Mouse (Mus musculus) liver, embryonic 15.5 days (tissue): ENCODE data around the gene Pdlim3. TPM values are rescaled to one million over a fixed set of nuclear protein-coding genes. Genes with fewer than 3 reads are reported as not detected.
A peak's percentile ranks its signal among the peaks of the same experiment; 100 is the strongest.
"Not testable (repeated sequence)": the region's sequence is repeated elsewhere in the genome, so short reads cannot be mapped to it uniquely, and the experiment has no call there.

ENCODE experiments used
- ATAC-seq: fragments of 200-750 bp; cut with Nextera tagmentation; 2 replicates; pipeline ENCODE4 v1.8.0; 2017; ENCODE audit warnings: moderate number of reproducible peaks, mild to moderate bottlenecking, moderate library complexity; ENCODE audit not compliant: insufficient read depth
- H3K27ac ChIP-seq: fragments of 300-500 bp; sonication (generic); replicated peaks from 2 replicates; pipeline ENCODE4 v1.5.1; 2015; ENCODE audit warnings: mild to moderate bottlenecking, inconsistent platforms
- H3K27me3 ChIP-seq: fragments of 300-500 bp; sonication (generic); 2 replicates; pipeline ENCODE4 v1.6.1; 2015; ENCODE audit warnings: mild to moderate bottlenecking, inconsistent platforms
- H3K36me3 ChIP-seq: fragments of 300-500 bp; sonication (generic); replicated peaks from 2 replicates; pipeline ENCODE4 v1.6.1; 2015; ENCODE audit warnings: moderate library complexity, mild to moderate bottlenecking, inconsistent platforms
- H3K4me1 ChIP-seq: fragments of 300-500 bp; sonication (generic); replicated peaks from 2 replicates; pipeline ENCODE4 v1.6.1; 2015; ENCODE audit warnings: inconsistent platforms
- H3K4me2 ChIP-seq: fragments of 300-500 bp; sonication (generic); 2 replicates; pipeline ENCODE4 v1.6.1; 2015; ENCODE audit warnings: moderate library complexity, mild to moderate bottlenecking, inconsistent platforms
- H3K4me3 ChIP-seq: fragments of 300-500 bp; sonication (generic); replicated peaks from 2 replicates; pipeline ENCODE4 v1.5.1; 2015; ENCODE audit warnings: mild to moderate bottlenecking, inconsistent platforms
- H3K9ac ChIP-seq: fragments of 300-500 bp; sonication (generic); 2 replicates; pipeline ENCODE4 v1.6.1; 2015; ENCODE audit warnings: moderate library complexity, mild to moderate bottlenecking, inconsistent platforms
- H3K9me3 ChIP-seq: fragments of 300-500 bp; sonication (generic); replicated peaks from 2 replicates; pipeline ENCODE4 v1.6.1; 2016; ENCODE audit warnings: inconsistent platforms
- WGBS: fragments of 180-500 bp; shearing (Covaris S2); methylation state at CpG from one replicate; pipeline ENCODE4 v1.1.7; 2015; ENCODE audit warnings: mixed read lengths; ENCODE audit not compliant: insufficient replicate concordance; 5-methylcytosine and 5-hydroxymethylcytosine counted together
- polyA plus RNA-seq: library from polyadenylated mRNA; unstranded; fragments of >200 nt; fragmentation: Nextera tagmentation; extraction: Ambion mirVana; gene quantifications from 2 replicates; pipeline ENCODE4 v1.2.1, GENCODE M21; 2015

The Pdlim3 gene
- polyA plus RNA-seq, result 3.6 and 4.4 TPM in 2 replicates

DNA sequence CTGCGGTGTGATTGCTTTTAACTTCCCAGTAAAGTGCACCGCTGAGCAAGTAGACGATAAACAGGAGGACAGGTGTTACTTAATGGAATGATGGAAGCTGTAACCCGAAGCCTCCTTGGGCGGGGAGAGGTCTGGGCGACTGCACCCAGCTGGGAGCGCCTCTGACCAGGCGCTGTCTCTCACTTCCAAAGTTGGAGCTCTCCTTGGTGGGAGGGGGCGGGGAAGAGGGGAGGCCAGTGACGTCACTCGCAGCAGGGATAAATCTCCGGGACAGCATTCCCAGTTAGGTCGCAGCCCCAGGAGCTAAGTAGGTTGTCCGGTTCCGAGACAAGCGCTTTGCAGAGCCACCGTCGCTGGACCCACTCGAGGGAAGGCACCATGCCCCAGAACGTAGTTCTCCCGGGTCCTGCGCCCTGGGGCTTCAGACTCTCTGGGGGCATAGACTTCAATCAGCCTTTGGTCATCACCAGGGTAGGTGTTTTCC lies at the start of gene Pdlim3:
Gene Pdlim3 (plus strand): TSS at position 260 of the 484 bp plus-strand sequence.
- Histone ChIP-seq H3K4me2 (peak within 1 kb of the TSS; percentile 48), H3K9me3 (no peaks in the 10 kb centered on the region), H3K36me3 (no peaks in the 10 kb centered on the region), H3K9ac (no peak within 1 kb of the TSS), H3K27ac (no peak within 1 kb of the TSS), H3K27me3 (peaks cover 17% of the 10 kb centered on the region), H3K4me3 (peak within 1 kb of the TSS; percentile 12), H3K4me1 (no peaks in the 10 kb centered on the region)
- WGBS, result 2% methylated on average over 22 of the region's 22 CpGs
- ATAC-seq, result no peak

DNA sequence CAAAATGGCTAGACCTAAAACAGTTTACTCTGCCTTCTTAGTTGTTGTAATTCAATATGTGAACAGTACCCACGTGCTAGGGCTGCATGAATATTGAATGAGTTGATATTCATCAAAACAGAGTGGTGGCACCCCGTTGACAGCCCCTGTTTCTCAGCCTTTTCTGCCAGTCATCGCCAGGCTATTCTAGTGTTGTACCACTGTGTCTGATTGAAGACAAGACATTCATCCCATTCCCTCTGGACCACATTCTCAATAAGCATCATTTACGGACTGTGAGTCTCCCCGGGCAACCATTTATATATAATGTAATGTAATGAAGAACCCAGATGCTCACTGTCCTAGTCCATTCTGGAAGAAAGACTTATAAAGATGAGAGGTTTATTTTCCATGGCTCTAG lies 42.0 kb upstream of the Pdlim3 start:
- Histone ChIP-seq H3K27ac (no peak overlapping the region), H3K4me1 (no peaks in the 10 kb centered on the region), H3K9me3 (no peaks in the 10 kb centered on the region), H3K27me3 (no peaks in the 10 kb centered on the region), H3K4me3 (no peak overlapping the region), H3K9ac (no peak overlapping the region), H3K4me2 (no peak overlapping the region), H3K36me3 (no peaks in the 10 kb centered on the region)
- WGBS, result 64% methylated on average over 5 of the region's 5 CpGs
- ATAC-seq, result no peak

DNA sequence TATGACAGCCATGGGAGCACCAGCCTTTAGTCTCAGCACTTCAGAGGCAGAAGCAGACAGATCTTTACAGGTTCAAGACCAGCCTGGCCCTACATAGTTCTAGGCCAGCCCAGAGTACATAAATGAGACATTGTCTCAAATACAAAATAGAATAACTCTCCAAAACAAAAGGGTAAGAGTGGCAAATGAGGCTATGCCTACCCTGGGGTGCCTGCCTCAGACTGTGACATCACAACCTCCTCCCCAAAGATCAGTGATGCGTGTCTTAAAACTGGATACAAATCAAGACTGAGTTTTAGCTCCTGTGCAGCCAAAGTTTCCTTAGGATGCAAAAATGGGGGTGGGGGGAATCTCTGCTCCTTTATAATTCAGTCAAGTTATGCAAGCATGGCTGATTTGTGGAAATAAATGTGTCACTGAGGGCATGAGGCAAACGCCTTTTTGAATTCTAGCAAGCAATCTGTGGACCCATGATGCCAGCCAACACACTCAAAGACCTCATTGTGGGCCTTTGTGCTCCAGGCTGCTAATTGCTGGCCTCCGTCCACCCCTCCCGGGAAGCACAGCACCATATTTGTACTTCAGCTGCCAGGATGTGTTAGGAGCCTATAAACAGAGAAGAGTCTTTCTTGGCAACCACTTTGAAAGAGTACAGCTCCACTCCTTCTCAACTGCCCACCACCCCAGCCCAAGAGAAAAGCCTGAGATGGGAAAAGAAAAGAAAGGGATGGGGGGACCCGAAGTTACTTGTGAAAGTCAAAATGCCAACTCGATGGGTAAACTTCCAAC lies 41.0 kb upstream of the Pdlim3 start:
- Histone ChIP-seq H3K36me3 (no peaks in the 10 kb centered on the region), H3K4me3 (no peak overlapping the region), H3K4me1 (no peaks in the 10 kb centered on the region), H3K4me2 (no peak overlapping the region), H3K9me3 (no peaks in the 10 kb centered on the region), H3K27me3 (no peaks in the 10 kb centered on the region), H3K9ac (no peak overlapping the region), H3K27ac (no peak overlapping the region)
- no peak for ATAC-seq
- 50% methylated on average over 6 of the region's 6 CpGs for WGBS

DNA sequence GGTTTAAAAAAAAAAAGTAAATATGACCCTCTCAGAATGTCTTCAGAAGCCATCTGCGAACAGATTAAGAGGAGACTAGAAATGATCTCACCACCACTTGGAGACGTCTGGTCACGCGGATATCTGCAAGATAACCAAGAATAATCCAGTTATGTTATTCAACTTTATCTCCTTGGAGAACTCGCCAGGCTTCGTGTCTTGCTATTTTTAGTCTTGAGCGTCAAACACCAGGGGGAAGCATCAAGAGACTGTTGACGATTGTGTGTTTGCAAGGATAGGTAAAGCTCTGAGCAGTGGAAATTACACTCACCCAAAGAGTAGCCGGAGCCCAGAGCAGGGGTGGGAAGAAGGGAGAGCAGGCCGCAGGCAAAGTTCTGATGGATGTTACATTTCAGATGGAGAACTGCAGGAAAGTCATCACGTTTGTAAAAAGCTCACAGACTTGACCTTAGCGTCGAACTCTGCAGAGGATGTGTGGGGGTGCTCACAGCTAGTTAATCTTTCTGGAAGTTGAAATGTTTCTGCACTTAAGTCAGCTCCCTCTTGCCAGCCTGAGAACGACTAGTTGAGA lies 40.3 kb upstream of the Pdlim3 start:
- no peak overlapping the region for H3K4me3 ChIP-seq
- H3K4me1 ChIP-seq, result no peaks in the 10 kb centered on the region
- WGBS, result 51% methylated on average over 14 of the region's 14 CpGs
- no peak overlapping the region for H3K4me2 ChIP-seq
- no peak for ATAC-seq
- no peak overlapping the region for H3K27ac ChIP-seq
- H3K9me3 ChIP-seq, result no peaks in the 10 kb centered on the region
- H3K27me3 ChIP-seq, result no peaks in the 10 kb centered on the region
- H3K36me3 ChIP-seq, result no peaks in the 10 kb centered on the region
- H3K9ac ChIP-seq, result no peak overlapping the region

DNA sequence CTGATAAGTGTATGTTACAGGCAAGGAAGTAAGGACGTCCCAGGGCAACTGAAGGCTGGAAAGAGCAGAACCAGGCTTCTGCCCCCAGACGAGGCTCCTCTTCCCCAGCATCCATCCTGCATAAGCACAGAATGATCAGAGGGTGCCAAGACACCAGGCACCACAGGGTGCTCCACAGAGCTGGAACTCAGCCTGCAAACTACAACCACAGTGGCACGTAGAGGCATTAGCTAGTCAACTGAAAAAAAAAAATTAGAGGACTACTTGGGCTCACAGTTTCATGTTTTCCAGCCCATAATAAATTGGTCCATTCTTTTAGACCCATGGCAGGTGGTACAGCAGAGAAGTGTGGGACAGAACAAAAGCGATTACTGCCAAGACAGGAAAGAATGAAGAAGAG lies 39.4 kb upstream of the Pdlim3 start:
- Histone ChIP-seq H3K4me3 (no peak overlapping the region), H3K4me2 (no peak overlapping the region), H3K36me3 (no peaks in the 10 kb centered on the region), H3K9me3 (no peaks in the 10 kb centered on the region), H3K27me3 (no peaks in the 10 kb centered on the region), H3K9ac (no peak overlapping the region), H3K27ac (no peak overlapping the region), H3K4me1 (no peaks in the 10 kb centered on the region)
- no peak for ATAC-seq
- WGBS, result 56% methylated on average over 4 of the region's 4 CpGs

DNA sequence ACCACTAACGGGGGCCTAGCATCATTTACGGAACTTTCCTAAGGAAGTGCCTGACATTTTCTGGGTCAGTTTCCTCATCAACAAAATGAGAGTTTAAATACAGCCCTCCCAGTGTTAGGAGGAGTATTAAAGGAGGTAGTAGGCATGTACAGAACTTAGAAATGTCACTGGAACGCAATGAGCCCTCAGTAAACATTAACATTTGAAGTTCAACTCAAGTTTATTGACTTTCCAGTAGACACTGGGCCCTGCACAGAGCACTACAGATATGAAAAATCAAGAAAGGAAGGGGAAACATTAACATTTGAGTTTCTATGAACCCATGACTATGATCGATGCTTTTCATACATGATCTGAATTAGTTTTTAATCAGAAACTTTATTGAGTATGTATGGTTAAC lies 30.1 kb upstream of the Pdlim3 start:
- 60% methylated on average over 4 of the region's 4 CpGs for WGBS
- Histone ChIP-seq H3K9me3 (no peaks in the 10 kb centered on the region), H3K36me3 (no peaks in the 10 kb centered on the region), H3K4me2 (no peak overlapping the region), H3K9ac (no peak overlapping the region), H3K27ac (no peak overlapping the region), H3K4me1 (no peaks in the 10 kb centered on the region), H3K27me3 (no peaks in the 10 kb centered on the region), H3K4me3 (no peak overlapping the region)
- ATAC-seq, result no peak

DNA sequence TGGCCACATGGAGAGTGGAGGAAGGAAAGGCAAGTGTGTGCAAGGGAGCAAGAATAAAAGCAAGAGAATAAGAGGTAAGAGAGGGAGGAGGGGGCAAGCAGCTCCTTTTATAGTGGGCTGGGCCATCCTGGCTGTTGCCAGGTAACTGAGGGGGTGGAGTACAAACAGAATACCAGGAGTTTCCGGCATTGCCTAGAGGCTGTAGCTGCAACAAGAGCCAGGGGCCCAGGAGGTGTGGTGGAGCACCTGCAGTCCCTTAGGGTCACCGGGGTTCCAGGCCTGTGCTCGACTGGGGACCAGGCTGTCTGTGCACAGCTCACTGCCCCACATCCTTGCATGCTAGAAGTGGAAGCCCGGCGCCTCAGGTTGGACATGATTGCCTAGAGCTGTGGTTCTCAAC lies 27.5 kb upstream of the Pdlim3 start:
- no peak for ATAC-seq
- Histone ChIP-seq H3K4me3 (no peak overlapping the region), H3K9me3 (no peaks in the 10 kb centered on the region), H3K9ac (no peak overlapping the region), H3K27ac (no peak overlapping the region), H3K36me3 (no peaks in the 10 kb centered on the region), H3K27me3 (no peaks in the 10 kb centered on the region), H3K4me1 (no peaks in the 10 kb centered on the region), H3K4me2 (no peak overlapping the region)
- 53% methylated on average over 5 of the region's 5 CpGs for WGBS

DNA sequence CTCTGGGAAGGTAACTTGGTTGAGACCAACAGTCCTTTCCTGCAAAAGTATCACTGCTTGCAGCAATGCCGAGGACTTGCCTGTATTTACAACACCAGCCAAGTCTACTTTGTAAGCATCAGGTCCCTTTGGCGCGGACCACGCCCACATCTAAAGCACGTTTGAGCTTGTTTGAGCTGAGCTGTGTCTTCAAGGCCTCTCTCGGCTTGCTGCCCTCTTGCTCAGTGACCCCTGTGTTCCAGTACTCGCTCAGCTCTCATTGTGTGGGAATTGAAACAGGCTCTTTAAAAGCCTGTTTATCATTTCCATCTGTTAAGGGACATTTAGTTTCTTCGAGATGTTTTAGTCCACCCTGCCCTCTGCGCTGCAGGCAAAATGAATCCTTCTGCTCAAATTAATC lies 26.9 kb upstream of the Pdlim3 start:
- no peaks in the 10 kb centered on the region for H3K4me1 ChIP-seq
- H3K27ac ChIP-seq, result no peak overlapping the region
- no peaks in the 10 kb centered on the region for H3K36me3 ChIP-seq
- H3K9ac ChIP-seq, result no peak overlapping the region
- no peak for ATAC-seq
- no peak overlapping the region for H3K4me2 ChIP-seq
- no peak overlapping the region for H3K4me3 ChIP-seq
- 46% methylated on average over 9 of the region's 9 CpGs for whole genome bisulfite sequencing
- H3K27me3 ChIP-seq, result no peaks in the 10 kb centered on the region
- H3K9me3 ChIP-seq, result no peaks in the 10 kb centered on the region

DNA sequence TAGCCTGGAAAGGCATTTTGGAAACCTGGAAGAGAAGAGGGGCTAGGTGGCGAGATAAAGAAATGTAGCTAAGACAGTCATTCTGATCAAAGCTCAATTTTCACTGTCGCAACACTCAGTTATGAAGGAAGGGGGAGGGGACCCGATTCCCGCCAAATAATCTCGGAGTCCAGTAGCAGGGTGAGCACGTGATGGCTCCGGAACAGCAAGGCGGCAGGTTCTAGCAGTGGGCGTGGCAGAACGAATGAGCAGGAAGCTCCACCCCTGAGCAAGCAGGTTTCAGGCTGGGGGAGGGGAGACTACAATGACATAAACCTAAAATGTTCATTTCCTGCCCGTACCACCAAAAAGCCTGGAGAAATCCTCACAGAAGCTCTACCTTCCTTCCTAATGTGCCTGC lies 13.7 kb upstream of the Pdlim3 start:
- H3K4me2 ChIP-seq, result not testable (repeated sequence)

DNA sequence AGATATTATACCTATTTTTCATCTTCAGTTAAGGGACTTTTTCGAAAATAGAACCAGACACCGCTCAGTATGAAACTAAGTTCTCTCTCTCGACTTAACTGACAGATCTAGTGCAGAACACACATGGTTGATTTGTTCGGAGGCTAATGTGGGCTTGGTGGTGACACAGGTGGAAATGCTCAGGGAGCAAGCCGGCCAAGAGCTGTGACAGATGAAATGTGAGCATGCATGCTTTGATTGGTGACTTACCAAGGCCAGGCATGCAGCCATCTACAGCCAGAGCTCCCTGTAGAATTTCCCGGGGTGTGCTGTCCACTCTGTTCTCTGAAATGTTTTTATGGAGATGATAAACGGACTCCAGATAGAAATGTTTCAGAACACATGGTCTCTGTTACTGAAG lies 13.2 kb upstream of the Pdlim3 start:
- no peak overlapping the region for H3K4me2 ChIP-seq
- no peak overlapping the region for H3K4me3 ChIP-seq
- no peak overlapping the region for H3K27ac ChIP-seq
- H3K9me3 ChIP-seq, result no peaks in the 10 kb centered on the region
- H3K27me3 ChIP-seq, result no peaks in the 10 kb centered on the region
- ATAC-seq, result no peak
- no peaks in the 10 kb centered on the region for H3K4me1 ChIP-seq
- no peaks in the 10 kb centered on the region for H3K36me3 ChIP-seq
- H3K9ac ChIP-seq, result no peak overlapping the region
- WGBS, result 67% methylated on average over 7 of the region's 7 CpGs

More for the DNA sequence above, 13.7 kb upstream of the Pdlim3 start:
- 58% methylated on average over 11 of the region's 11 CpGs for WGBS
- not testable (repeated sequence) for H3K4me3 ChIP-seq, H3K27me3 ChIP-seq, H3K9ac ChIP-seq, ATAC-seq, H3K9me3 ChIP-seq, H3K27ac ChIP-seq, H3K36me3 ChIP-seq, H3K4me1 ChIP-seq

DNA sequence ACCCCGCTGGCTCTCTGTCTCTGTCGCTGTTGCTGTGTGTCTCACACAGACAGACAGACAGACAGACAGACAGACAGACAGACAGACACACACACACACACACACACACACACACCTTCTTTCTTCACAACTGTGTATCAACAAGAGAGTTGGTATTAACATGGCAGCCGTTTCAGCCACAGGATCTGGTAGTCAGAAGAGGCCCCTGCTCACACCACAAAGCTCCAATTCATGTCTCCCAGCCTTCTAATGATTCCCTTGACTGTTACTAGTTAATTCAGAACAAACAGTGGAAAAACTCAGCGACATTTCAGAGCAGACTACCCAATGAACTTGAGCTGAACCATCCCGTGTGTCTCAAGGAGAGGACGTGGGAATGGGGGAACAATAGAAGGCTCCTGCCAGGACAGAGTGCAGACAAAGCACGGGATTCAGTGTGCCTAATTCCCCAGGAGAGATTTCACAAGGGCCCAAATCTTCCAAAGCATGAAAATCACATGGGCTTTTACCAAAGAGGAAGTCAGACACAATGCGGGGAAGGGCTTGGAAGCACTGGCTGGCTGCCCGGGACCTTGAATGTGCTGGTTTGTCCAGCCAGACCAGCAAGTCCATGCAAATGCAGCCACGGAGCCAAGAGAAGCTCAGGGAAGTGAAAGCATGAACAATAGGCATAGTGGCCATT lies 10.2 kb upstream of the Pdlim3 start:
- H3K4me3 ChIP-seq, result no peak overlapping the region
- ATAC-seq, result no peak
- H3K27me3 ChIP-seq, result no peaks in the 10 kb centered on the region
- H3K4me2 ChIP-seq, result no peak overlapping the region
- H3K4me1 ChIP-seq, result no peaks in the 10 kb centered on the region
- no peak overlapping the region for H3K9ac ChIP-seq
- H3K9me3 ChIP-seq, result no peaks in the 10 kb centered on the region
- WGBS, result 29% methylated on average over 10 of the region's 10 CpGs
- no peaks in the 10 kb centered on the region for H3K36me3 ChIP-seq
- no peak overlapping the region for H3K27ac ChIP-seq
